Mouse (Mus musculus) colon, adult 2 months (tissue): ENCODE data around the gene Rnase13. TPM values are rescaled to one million over a fixed set of nuclear protein-coding genes. Genes with fewer than 3 reads are reported as not detected.

Experiments
- polyA plus RNA-seq: library from polyadenylated mRNA; depleted of rRNA; stranded (reverse); fragments of >200 nt; gene quantifications from 2 replicates; pipeline ENCODE4 v1.2.3, GENCODE M21; 2012; rRNA removed

Gene Rnase13
- polyA plus RNA-seq = not detected in 2 replicates

GRCm38 (mm10) chr14:51922571-51922865 is at the start of gene Rnase13:
Gene Rnase13, minus strand, starts transcription at chr14:51922773.

GRCm38 (mm10) chr14:51918125-51918524 is 4.4 kb downstream of the Rnase13 start, which contains the start of gene Tppp2:
Gene Tppp2, plus strand, starts transcription at chr14:51918425.

GRCm38 (mm10) chr14:51913960-51914762 is 8.4 kb downstream of the Rnase13 start, which contains the start of gene Ndrg2:
Gene Ndrg2, minus strand, starts transcription at chr14:51914158.

GRCm38 (mm10) chr14:51892191-51892939 is 30.2 kb downstream of the Rnase13 start, which contains the start of gene Slc39a2:
Gene Slc39a2, plus strand, starts transcription at chr14:51892889.

GRCm38 (mm10) chr14:51884598-51885331 is 37.8 kb downstream of the Rnase13 start, which contains the start of gene Mettl17:
Gene Mettl17, plus strand, starts transcription at chr14:51884842.

Other genes with a start within 250 kb of the Rnase13 start
- gene Gm17079, start 227.3 kb downstream of the Rnase13 start, polyA plus RNA-seq = not detected in 2 replicates
- gene Gm5800, start 205.6 kb downstream of the Rnase13 start, polyA plus RNA-seq = not detected in 2 replicates
- 9.3 and 44.7 TPM in 2 replicates for gene Ang4, start 149.2 kb downstream of the Rnase13 start, polyA plus RNA-seq
- gene AY358078, start 122.7 kb downstream of the Rnase13 start, polyA plus RNA-seq = not detected in 2 replicates
- gene Ear6, start 69.1 kb downstream of the Rnase13 start, polyA plus RNA-seq = not detected in 2 replicates
- 32.3 and 33.9 TPM in 2 replicates for gene Mettl17, start 37.9 kb downstream of the Rnase13 start, polyA plus RNA-seq
- 0.81 and 1.2 TPM in 2 replicates for gene Slc39a2, start 29.9 kb downstream of the Rnase13 start, polyA plus RNA-seq
- 357 and 436 TPM in 2 replicates for gene Ndrg2, start 8.6 kb downstream of the Rnase13 start, polyA plus RNA-seq
- gene Tppp2, start 4.3 kb downstream of the Rnase13 start, polyA plus RNA-seq = not detected in 2 replicates
- 60.1 and 67.2 TPM in 2 replicates for gene Arhgef40, start 61.9 kb upstream of the Rnase13 start, polyA plus RNA-seq
- gene Tmem253, start 92.9 kb upstream of the Rnase13 start, polyA plus RNA-seq = 22.6 and 24.3 TPM in 2 replicates
- gene Zfp219, start 98.0 kb upstream of the Rnase13 start, polyA plus RNA-seq = 109 and 111 TPM in 2 replicates
- not detected in 2 replicates for gene Olfr221, start 119.7 kb upstream of the Rnase13 start, polyA plus RNA-seq
- gene Hnrnpc, start 181.3 kb upstream of the Rnase13 start, polyA plus RNA-seq = 34.3 and 44.8 TPM in 2 replicates
- 0.65 and 4.2 TPM in 2 replicates for gene Rpgrip1, start 187.9 kb upstream of the Rnase13 start, polyA plus RNA-seq